In the genomic region with DNA sequence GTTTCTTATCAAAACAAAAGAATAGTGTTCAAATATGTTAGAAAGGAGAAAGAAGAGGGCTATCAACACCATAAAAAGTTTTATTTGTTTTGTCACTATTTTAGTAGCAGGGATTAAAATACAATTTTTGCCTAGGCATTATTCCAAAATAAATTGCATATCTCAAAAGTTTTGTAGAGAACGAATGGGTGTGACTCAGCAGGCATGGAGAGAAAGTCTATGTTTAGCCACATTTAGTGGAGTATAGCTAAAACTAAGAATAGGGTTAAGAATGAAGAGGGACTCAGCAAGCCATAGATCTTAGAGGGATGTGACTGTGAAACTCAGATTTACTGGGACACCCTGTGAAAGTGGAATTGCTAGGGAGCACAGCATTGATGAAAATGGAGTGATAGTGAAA, we compare ENCODE assay signal across 29 mouse cellular contexts. TPM values are rescaled to one million over a fixed set of nuclear protein-coding genes. Genes with fewer than 3 reads are reported as not detected.
"Had no signal": no experiment of that assay in that cellular context is flagged by ENCODE, and none has a peak within 500 bp of the region (broad histone marks: within the 10 kb centered on the region; RNA-seq: fewer than 3 reads in every experiment).

No protein-coding gene starts in this region.

- ATAC-seq: intestine, postnatal 0 days; liver, embryonic 12.5 days; midbrain, embryonic 13.5 days; midbrain, embryonic 16.5 days had no signal

- H3K9ac ChIP-seq: limb, embryonic 13.5 days; liver, embryonic 12.5 days; liver, embryonic 15.5 days; midbrain, embryonic 13.5 days had no signal

- H3K9me3 ChIP-seq: limb, embryonic 10.5 days; limb, embryonic 13.5 days; liver, embryonic 12.5 days; liver, embryonic 15.5 days; megakaryocyte, embryonic 14.5 days; midbrain, embryonic 10.5 days; midbrain, embryonic 13.5 days had no signal

- DNase-seq: kidney, postnatal 36 days; liver; lung, adult 2 months; lung, postnatal 36 days; right cerebral cortex, adult 18-20 months; right cerebral cortex, postnatal 14 days; right cerebral cortex, postnatal 4 days; thymus, adult 2 months; thymus, postnatal 14 days; thymus, postnatal 4 days had no signal

- H3K4me2 ChIP-seq: limb, embryonic 13.5 days; liver, embryonic 12.5 days; liver, embryonic 15.5 days; midbrain, embryonic 13.5 days had no signal

- H3K27ac ChIP-seq: limb, embryonic 10.5 days; limb, embryonic 13.5 days; liver, embryonic 12.5 days; liver, embryonic 15.5 days; midbrain, embryonic 10.5 days; midbrain, embryonic 13.5 days; stomach, postnatal 0 days had no signal

- H3K27me3 ChIP-seq: limb, embryonic 13.5 days; liver, embryonic 12.5 days; liver, embryonic 15.5 days; megakaryocyte, embryonic 14.5 days; midbrain, embryonic 13.5 days had no signal

- H3K4me3 ChIP-seq: limb, embryonic 10.5 days; limb, embryonic 13.5 days; liver, embryonic 12.5 days; liver, embryonic 15.5 days; megakaryocyte, embryonic 14.5 days; midbrain, embryonic 10.5 days; midbrain, embryonic 13.5 days had no signal

- H3K36me3 ChIP-seq: limb, embryonic 10.5 days; limb, embryonic 13.5 days; liver, embryonic 12.5 days; liver, embryonic 15.5 days; midbrain, embryonic 10.5 days; midbrain, embryonic 13.5 days had no signal

- H3K4me1 ChIP-seq: limb, embryonic 13.5 days; liver, embryonic 15.5 days; midbrain, embryonic 10.5 days; midbrain, embryonic 13.5 days had no signal

RNA-seq across cellular contexts. Expression of gene Gm10295, which starts 47.1 kb away (rescaled TPM):
- total RNA-seq: layer of hippocampus, adult 18-20 months; layer of hippocampus, postnatal 14 days; left cerebral cortex, adult 8-10 months; left cerebral cortex, postnatal 14 days had no signal
- polyA plus RNA-seq: intestine, embryonic 14.5 days; intestine, postnatal 0 days; kidney, adult 2 months; limb, embryonic 10.5 days; limb, embryonic 13.5 days; liver, embryonic 12.5 days; liver, embryonic 15.5 days; lung, adult 2 months; midbrain, embryonic 10.5 days; midbrain, embryonic 13.5 days; midbrain, embryonic 16.5 days; neural tube, embryonic 11.5 days; neural tube, embryonic 14.5 days; stomach, embryonic 14.5 days; stomach, postnatal 0 days; thymus, adult 2 months had no signal
